Mouse (Mus musculus) heart, embryonic 10.5 days (tissue): Measurements from ENCODE around the gene Dok1. TPM values are rescaled to one million over a fixed set of nuclear protein-coding genes. Genes with fewer than 3 reads are reported as not detected.
A peak's percentile ranks its signal among the peaks of the same experiment; 100 is the strongest.

ENCODE experiments used
- DNase-seq: peaks from one replicate; pipeline ENCODE4 v3.0.0-alpha.2; 2017; ENCODE audit warnings: low spot score
- H3K27ac ChIP-seq: fragments of 300-500 bp; sonication (generic); 2 replicates; pipeline ENCODE4 v1.5.1; 2016; ENCODE audit warnings: mild to moderate bottlenecking
- H3K27me3 ChIP-seq: fragments of 300-500 bp; sonication (generic); 2 replicates; pipeline ENCODE4 v1.6.1; 2016; ENCODE audit warnings: mild to moderate bottlenecking; ENCODE audit not compliant: poor library complexity, insufficient read depth, severe bottlenecking
- H3K36me3 ChIP-seq: fragments of 300-500 bp; sonication (generic); 2 replicates; pipeline ENCODE4 v1.6.1; 2016; ENCODE audit warnings: mild to moderate bottlenecking, moderate library complexity
- H3K4me1 ChIP-seq: fragments of 300-500 bp; sonication (generic); 2 replicates; pipeline ENCODE4 v1.6.1; 2016; ENCODE audit warnings: mild to moderate bottlenecking
- H3K4me3 ChIP-seq: fragments of 300-500 bp; sonication (generic); 2 replicates; pipeline ENCODE4 v1.5.1; 2016; ENCODE audit warnings: mild to moderate bottlenecking, moderate library complexity
- H3K9me3 ChIP-seq: fragments of 300-500 bp; sonication (generic); 2 replicates; pipeline ENCODE4 v1.6.1; 2016; ENCODE audit warnings: mild to moderate bottlenecking, moderate library complexity
- WGBS: fragments of 180-500 bp; shearing (Covaris S2); methylation state at CpG from one replicate; pipeline ENCODE4 v1.1.7; 2016; 5-methylcytosine and 5-hydroxymethylcytosine counted together
- polyA plus RNA-seq: library from polyadenylated mRNA; unstranded; fragments of >200 nt; fragmentation: Nextera tagmentation; extraction: Ambion mirVana; gene quantifications from 2 replicates; pipeline ENCODE4 v1.2.1, GENCODE M21; 2016

Gene Dok1
- 11.3 and 14.8 TPM in 2 replicates for polyA plus RNA-seq

GRCm38 (mm10) chr6:83033249-83034185 lies at the start of gene Dok1, which contains the start of gene Loxl3:
Dok1 (minus strand) TSS chr6:83033471.
Loxl3 (plus strand) TSS chr6:83034173.
- Histone ChIP-seq H3K4me1 (peaks cover 41% of the 10 kb centered on the region), H3K27me3 (peaks cover 81% of the 10 kb centered on the region), H3K9me3 (no peaks in the 10 kb centered on the region), H3K27ac (peak within 1 kb of the TSS; percentile 90), H3K4me3 (peak within 1 kb of the TSS; percentile 79), H3K36me3 (peaks cover 13% of the 10 kb centered on the region)
- peak; percentile 91 for DNase-seq
- under 1% methylated on average over 51 of the region's 51 CpGs for WGBS

- Histone ChIP-seq H3K4me3 (no peak overlapping the region), H3K9me3 (no peaks in the 10 kb centered on the region), H3K4me1 (peaks cover 13% of the 10 kb centered on the region), H3K27ac (no peak overlapping the region), H3K36me3 (peaks cover 29% of the 10 kb centered on the region), H3K27me3 (peaks cover 73% of the 10 kb centered on the region)
- 93% methylated on average over 5 of the region's 5 CpGs for WGBS
- DNase-seq = no peak
Observed at GRCm38 (mm10) chr6:83080210-83080609, 46.9 kb upstream of the Dok1 start.

- Histone ChIP-seq H3K36me3 (peaks cover 29% of the 10 kb centered on the region), H3K4me1 (peaks cover 13% of the 10 kb centered on the region), H3K9me3 (no peaks in the 10 kb centered on the region), H3K4me3 (peak overlapping the region; percentile 87), H3K27me3 (peaks cover 73% of the 10 kb centered on the region), H3K27ac (peak overlapping the region; percentile 95)
- DNase-seq = peak; percentile 99
- under 1% methylated on average over 46 of the region's 46 CpGs for WGBS
Observed at GRCm38 (mm10) chr6:83078324-83078858, 45.1 kb upstream of the Dok1 start.

GRCm38 (mm10) chr6:83077630-83078323 lies 44.5 kb upstream of the Dok1 start, which contains the start of gene Pcgf1:
Pcgf1 (plus strand) TSS chr6:83077869.
- H3K4me1 ChIP-seq = peaks cover 13% of the 10 kb centered on the region
- DNase-seq = no peak
- no peaks in the 10 kb centered on the region for H3K9me3 ChIP-seq
- H3K27me3 ChIP-seq = peaks cover 73% of the 10 kb centered on the region
- H3K4me3 ChIP-seq = peak within 1 kb of the TSS; percentile 87
- peaks cover 29% of the 10 kb centered on the region for H3K36me3 ChIP-seq
- peak within 1 kb of the TSS; percentile 95 for H3K27ac ChIP-seq
- WGBS = under 1% methylated on average over 54 of the region's 54 CpGs

- Histone ChIP-seq H3K4me1 (peaks cover 29% of the 10 kb centered on the region), H3K27me3 (peaks cover 74% of the 10 kb centered on the region), H3K9me3 (no peaks in the 10 kb centered on the region), H3K36me3 (peaks cover 2% of the 10 kb centered on the region), H3K4me3 (no peak overlapping the region), H3K27ac (no peak overlapping the region)
- WGBS = 17% methylated on average over 2 of the region's 2 CpGs
- no peak for DNase-seq
Observed at GRCm38 (mm10) chr6:83074979-83075378, 41.7 kb upstream of the Dok1 start.

GRCm38 (mm10) chr6:83071220-83071619 lies 37.9 kb upstream of the Dok1 start:
- no peak overlapping the region for H3K27ac ChIP-seq
- H3K4me1 ChIP-seq = peaks cover 30% of the 10 kb centered on the region
- no peaks in the 10 kb centered on the region for H3K36me3 ChIP-seq
- peaks cover 100% of the 10 kb centered on the region for H3K27me3 ChIP-seq
- peak overlapping the region; percentile 36 for H3K4me3 ChIP-seq
- no peaks in the 10 kb centered on the region for H3K9me3 ChIP-seq
- no peak for DNase-seq
- WGBS = under 1% methylated on average over 22 of the region's 24 CpGs

GRCm38 (mm10) chr6:83070311-83071219 lies 37.3 kb upstream of the Dok1 start:
- no peaks in the 10 kb centered on the region for H3K9me3 ChIP-seq
- H3K36me3 ChIP-seq = no peaks in the 10 kb centered on the region
- WGBS = under 1% methylated on average over 56 of the region's 58 CpGs
- no peak for DNase-seq
- peaks cover 100% of the 10 kb centered on the region for H3K27me3 ChIP-seq
- peaks cover 30% of the 10 kb centered on the region for H3K4me1 ChIP-seq
- no peak overlapping the region for H3K27ac ChIP-seq
- H3K4me3 ChIP-seq = peak overlapping the region; percentile 49

GRCm38 (mm10) chr6:83070247-83070310 lies 36.8 kb upstream of the Dok1 start, which contains the start of gene Tlx2:
Tlx2 (minus strand) TSS chr6:83070293.
- H3K4me3 ChIP-seq = peak within 1 kb of the TSS; percentile 49
- no peak within 1 kb of the TSS for H3K27ac ChIP-seq
- H3K36me3 ChIP-seq = no peaks in the 10 kb centered on the region
- peaks cover 30% of the 10 kb centered on the region for H3K4me1 ChIP-seq
- H3K27me3 ChIP-seq = peaks cover 100% of the 10 kb centered on the region
- DNase-seq = no peak
- 2% methylated on average over 10 of the region's 10 CpGs for WGBS
- no peaks in the 10 kb centered on the region for H3K9me3 ChIP-seq

GRCm38 (mm10) chr6:83069488-83070246 lies 36.4 kb upstream of the Dok1 start:
- no peak for DNase-seq
- Histone ChIP-seq H3K27me3 (peaks cover 100% of the 10 kb centered on the region), H3K27ac (no peak overlapping the region), H3K4me1 (peaks cover 30% of the 10 kb centered on the region), H3K36me3 (no peaks in the 10 kb centered on the region), H3K9me3 (no peaks in the 10 kb centered on the region), H3K4me3 (peak overlapping the region; percentile 49)
- 3% methylated on average over 69 of the region's 69 CpGs for WGBS

- peak overlapping the region; percentile 49 for H3K4me3 ChIP-seq
- H3K27ac ChIP-seq = no peak overlapping the region
- peaks cover 100% of the 10 kb centered on the region for H3K27me3 ChIP-seq
- H3K4me1 ChIP-seq = peaks cover 30% of the 10 kb centered on the region
- 1% methylated on average over 81 of the region's 81 CpGs for WGBS
- no peaks in the 10 kb centered on the region for H3K36me3 ChIP-seq
- no peaks in the 10 kb centered on the region for H3K9me3 ChIP-seq
- no peak for DNase-seq
Observed at GRCm38 (mm10) chr6:83068706-83069487, 35.6 kb upstream of the Dok1 start.

- Histone ChIP-seq H3K9me3 (no peaks in the 10 kb centered on the region), H3K4me1 (peaks cover 30% of the 10 kb centered on the region), H3K36me3 (no peaks in the 10 kb centered on the region), H3K4me3 (peak overlapping the region; percentile 48), H3K27ac (no peak overlapping the region), H3K27me3 (peaks cover 100% of the 10 kb centered on the region)
- WGBS = 3% methylated on average over 8 of the region's 8 CpGs
- no peak for DNase-seq
Observed at GRCm38 (mm10) chr6:83068221-83068620, 35.0 kb upstream of the Dok1 start.
